In genomic region chr11:3202231-3202701, GRCm38 (mm10) we compare ENCODE assay signal across 8 mouse cellular contexts. TPM values are rescaled to one million over a fixed set of nuclear protein-coding genes. Genes with fewer than 3 reads are reported as not detected.
DNase-seq lines count a peak whose midpoint lies in the region; ATAC-seq and TF ChIP-seq lines count a peak whose summit lies in the region.

Eif4enif1 (plus strand) TSS chr11:3202392.

- CTCF ChIA-PET in Patski (lab: Charles Lee), result no interaction called here

- POLR2A ChIA-PET in Patski (lab: Charles Lee), result interaction anchor here (0.6 to 1.3 kb wide), 3 partner anchors 15 to 179 kb away, joined by 3 read pairs; partner anchors contain the start of gene Patz1

- WGBS in hindbrain, embryonic 14.5 days, result 1% methylated on average over 44 of the region's 57 CpGs

- TF ChIP-seq CTCF in Patski (IDR thresholded peaks at IDR 0.05), result no peak

- in situ Hi-C loops in Patski (cut with MboI; ENCODE audit: low pct_unique_long_range_greater_than_20kb), result no loop called here

- peak within 1 kb of the TSS; percentile 36 for H3K4me3 ChIP-seq in hindbrain, embryonic 14.5 days (replicated peaks; ENCODE audit: low read length)

- H3K9me3 ChIP-seq in hindbrain, embryonic 14.5 days (ENCODE audit: control insufficient read depth, low read length), result no peaks in the 10 kb centered on the region

- H3K27ac ChIP-seq in hindbrain, embryonic 14.5 days, result peak within 1 kb of the TSS; percentile 68

- peak within 1 kb of the TSS; percentile 42 for H3K4me2 ChIP-seq in hindbrain, embryonic 14.5 days (replicated peaks)

- H3K9ac ChIP-seq in hindbrain, embryonic 14.5 days, result peak within 1 kb of the TSS; percentile 41

- ATAC-seq in Patski, result peak; percentile 23
- ATAC-seq in hindbrain, embryonic 14.5 days (ENCODE audit: low FRiP score), result peak; percentile 68

- no peaks in the 10 kb centered on the region for H3K27me3 ChIP-seq in Patski
- no peaks in the 10 kb centered on the region for H3K27me3 ChIP-seq in hindbrain, embryonic 14.5 days (ENCODE audit: control insufficient read depth, insufficient read depth, low read length)

- peaks cover 26% of the 10 kb centered on the region for H3K36me3 ChIP-seq in hindbrain, embryonic 14.5 days (replicated peaks; ENCODE audit: control insufficient read depth, insufficient read depth)

- H3K4me1 ChIP-seq in hindbrain, embryonic 14.5 days (replicated peaks; ENCODE audit: control insufficient read depth, insufficient read depth, low read length), result no peaks in the 10 kb centered on the region

- peak; percentile 35 for DNase-seq in Patski (ENCODE audit: low read depth, low spot score)
- peak; percentile 90 to 95 for DNase-seq in cerebellum, postnatal 14 days
- DNase-seq in frontal cortex, postnatal 25 days (ENCODE audit: low spot score in 2 of 2), result peak; percentile 88 to 96
- peak; percentile 84 for DNase-seq in hindbrain, embryonic 14.5 days (ENCODE audit: low spot score)
- DNase-seq in layer of hippocampus, postnatal 36 days, result peak; percentile 91 to 93
- DNase-seq in lung, postnatal 36 days, result peak; percentile 92
- peak; percentile 96 for DNase-seq in retina, postnatal 1 day
- DNase-seq in urinary bladder, adult 18-20 months (ENCODE audit: low spot score in 2 of 2), result peak; percentile 86 to 96

RNA-seq across cellular contexts. Expression of gene Eif4enif1, which starts in this region (rescaled TPM):
- 69.8 TPM for polyA plus RNA-seq in Patski (2021)
- polyA plus RNA-seq in hindbrain, embryonic 14.5 days (2014; fragmentation: Nextera tagmentation; extraction: Ambion mirVana), result 48.7 and 54.0 TPM in 2 replicates
- total RNA-seq in layer of hippocampus, postnatal 36 days (2021), result 10 to 100 TPM; 67.2 to 71.1 TPM

Comparison
In these comparisons a context has a peak if more than half of its experiments do, and no peak if none do; other contexts are left out.
1. Peak in every context shown above with its lines: DNase-seq, ATAC-seq, H3K4me3 ChIP-seq and H3K27ac ChIP-seq.
2. DNase-seq: peak in every context shown above with its lines; median percentile 96 in retina, postnatal 1 day; 92 in cerebellum, postnatal 14 days; 92 in frontal cortex, postnatal 25 days; 92 in layer of hippocampus, postnatal 36 days; 92 in lung, postnatal 36 days; 91 in urinary bladder, adult 18-20 months; 84 in hindbrain, embryonic 14.5 days; 35 in Patski.